Mouse (Mus musculus) intestine, embryonic 14.5 days (tissue): ENCODE results near the gene Cyp1a2. TPM values are rescaled to one million over a fixed set of nuclear protein-coding genes. Genes with fewer than 3 reads are reported as not detected.

Experiments
- ATAC-seq: fragments of 200-750 bp; cut with Nextera tagmentation; replicated peaks from 2 replicates; pipeline ENCODE4 v1.8.0; 2017; ENCODE audit warnings: low read depth, moderate number of reproducible peaks, moderate TSS enrichment, moderate library complexity; ENCODE audit not compliant: low FRiP score, low TSS enrichment
- DNase-seq: peaks from one replicate; pipeline ENCODE4 v3.0.0-alpha.2; 2018; ENCODE audit warnings: low spot score
- H3K27ac ChIP-seq: fragments of 300-500 bp; sonication (generic); 2 replicates; pipeline ENCODE4 v1.5.1; 2014; ENCODE audit warnings: low read depth, mild to moderate bottlenecking, control low read depth
- H3K27me3 ChIP-seq: fragments of 300-500 bp; sonication (generic); replicated peaks from 2 replicates; pipeline ENCODE4 v1.6.1; 2014; ENCODE audit warnings: low read length, control low read depth; ENCODE audit not compliant: control insufficient read depth, insufficient read depth
- H3K36me3 ChIP-seq: fragments of 300-500 bp; sonication (generic); 2 replicates; pipeline ENCODE4 v1.6.1; 2014; ENCODE audit warnings: low read length, control low read depth; ENCODE audit not compliant: control insufficient read depth, insufficient read depth
- H3K4me1 ChIP-seq: fragments of 300-500 bp; sonication (generic); replicated peaks from 2 replicates; pipeline ENCODE4 v1.6.1; 2014; ENCODE audit warnings: low read length, control low read depth, mixed read lengths; ENCODE audit not compliant: control insufficient read depth, insufficient read depth
- H3K4me2 ChIP-seq: fragments of 300-500 bp; sonication (generic); 2 replicates; pipeline ENCODE4 v1.6.1; 2014; ENCODE audit warnings: low read length
- H3K4me3 ChIP-seq: fragments of 300-500 bp; sonication (generic); 2 replicates; pipeline ENCODE4 v1.5.1; 2014; ENCODE audit warnings: low read depth, low read length, control low read depth, mixed read lengths
- H3K9ac ChIP-seq: fragments of 300-500 bp; sonication (generic); 2 replicates; pipeline ENCODE4 v1.6.1; 2014; ENCODE audit warnings: mild to moderate bottlenecking, low read length
- H3K9me3 ChIP-seq: fragments of 300-500 bp; sonication (generic); 2 replicates; pipeline ENCODE4 v1.6.1; 2016; ENCODE audit warnings: low read length, control low read depth; ENCODE audit not compliant: control insufficient read depth
- WGBS: fragments of 180-500 bp; shearing (Covaris S2); extraction: QIAGEN DNeasy Blood & Tissue Kit; methylation state at CpG from one replicate; pipeline ENCODE4 v1.1.7; 2014; 5-methylcytosine and 5-hydroxymethylcytosine counted together
- polyA plus RNA-seq: library from polyadenylated mRNA; unstranded; fragments of >200 nt; fragmentation: Nextera tagmentation; extraction: Ambion mirVana; gene quantifications from 2 replicates; pipeline ENCODE4 v1.2.1, GENCODE M21; 2014

Cyp1a2 gene
- polyA plus RNA-seq, 1 experiment from 2014 or later = not detected

DNA sequence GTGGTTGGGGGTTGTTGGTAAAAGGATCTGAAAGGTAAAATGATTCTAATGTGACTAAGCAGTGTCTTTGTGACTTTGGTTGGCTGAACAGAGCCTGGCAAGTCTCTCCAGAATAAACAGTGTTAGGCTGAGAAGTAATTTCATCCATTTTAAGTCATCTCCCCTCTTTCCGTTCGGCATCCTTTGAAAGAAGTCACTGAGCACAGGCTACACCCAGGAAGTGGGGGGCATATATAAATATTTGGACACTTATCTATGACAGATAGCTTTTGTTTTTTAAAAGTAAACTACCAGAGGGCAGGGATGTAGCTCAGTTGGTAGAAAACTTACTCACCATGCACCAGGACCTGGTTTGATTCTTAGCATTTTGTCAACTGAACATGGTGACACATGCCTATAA, 5.1 kb upstream of the Cyp1a2 start:
- no peak overlapping the region for H3K4me2 ChIP-seq
- ATAC-seq (no peak), DNase-seq (no peak)
- H3K4me1 ChIP-seq = no peaks in the 10 kb centered on the region
- H3K36me3 ChIP-seq = no peaks in the 10 kb centered on the region
- no peak overlapping the region for H3K27ac ChIP-seq
- H3K4me3 ChIP-seq = no peak overlapping the region
- no peak overlapping the region for H3K9ac ChIP-seq
- WGBS = 29% methylated on average over 2 of the region's 2 CpGs
- H3K27me3 ChIP-seq = no peaks in the 10 kb centered on the region
- no peaks in the 10 kb centered on the region for H3K9me3 ChIP-seq

DNA sequence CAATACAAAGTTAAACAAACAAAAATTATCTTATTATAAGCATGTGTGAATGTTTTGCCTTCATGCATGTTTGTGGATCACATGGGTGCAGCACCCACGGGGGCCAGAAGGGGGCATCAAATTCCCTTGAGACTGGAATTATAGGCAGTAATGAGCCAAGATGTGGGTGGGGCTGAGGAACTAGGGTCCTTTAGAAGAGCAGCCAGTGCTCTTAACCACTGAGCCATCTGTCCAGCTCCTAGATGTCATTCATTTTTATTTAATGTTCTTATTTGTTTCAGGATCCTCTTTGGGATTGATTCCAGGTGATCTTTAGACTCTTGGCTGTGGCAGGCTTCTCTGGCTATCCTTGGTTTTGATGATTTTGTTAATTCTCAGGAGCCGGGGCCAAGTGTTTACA, 4.7 kb upstream of the Cyp1a2 start:
- no peak overlapping the region for H3K27ac ChIP-seq
- no peak overlapping the region for H3K4me3 ChIP-seq
- H3K27me3 ChIP-seq = no peaks in the 10 kb centered on the region
- no peaks in the 10 kb centered on the region for H3K4me1 ChIP-seq
- no peak overlapping the region for H3K9ac ChIP-seq
- ATAC-seq (no peak), DNase-seq (no peak)
- no peak overlapping the region for H3K4me2 ChIP-seq
- no peaks in the 10 kb centered on the region for H3K9me3 ChIP-seq
- no peaks in the 10 kb centered on the region for H3K36me3 ChIP-seq
- 25% methylated on average over 2 of the region's 2 CpGs for WGBS

DNA sequence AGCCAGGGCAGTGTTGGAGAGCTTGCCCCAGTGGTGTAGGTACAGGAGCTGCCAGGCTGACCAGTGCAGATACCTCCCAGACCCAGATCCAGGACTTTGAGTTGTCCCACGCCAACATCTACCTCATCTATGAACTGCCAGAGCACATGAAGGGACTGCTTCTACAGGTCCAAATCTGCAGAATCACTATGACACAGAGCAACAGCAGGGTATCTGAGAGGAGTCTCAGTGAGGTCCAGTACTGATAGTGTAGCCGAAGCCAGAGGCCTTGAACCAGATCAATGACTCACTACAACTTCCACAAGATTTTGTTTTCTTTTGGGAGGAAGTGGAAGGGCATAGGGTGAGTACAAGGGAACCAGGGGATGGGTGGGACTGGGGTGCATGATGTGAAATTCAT, 4.2 kb upstream of the Cyp1a2 start, which contains the start of gene Cyp1a1:
TSS of gene Cyp1a1 (plus strand) at position 178 of the 400 bp plus-strand sequence.
- no peaks in the 10 kb centered on the region for H3K27me3 ChIP-seq
- no peak within 1 kb of the TSS for H3K27ac ChIP-seq
- no peaks in the 10 kb centered on the region for H3K36me3 ChIP-seq
- H3K9me3 ChIP-seq = no peaks in the 10 kb centered on the region
- H3K9ac ChIP-seq = no peak within 1 kb of the TSS
- DNase-seq (no peak), ATAC-seq (no peak)
- 88% methylated on average over 2 of the region's 2 CpGs for WGBS
- no peaks in the 10 kb centered on the region for H3K4me1 ChIP-seq
- H3K4me2 ChIP-seq = no peak within 1 kb of the TSS
- no peak within 1 kb of the TSS for H3K4me3 ChIP-seq

DNA sequence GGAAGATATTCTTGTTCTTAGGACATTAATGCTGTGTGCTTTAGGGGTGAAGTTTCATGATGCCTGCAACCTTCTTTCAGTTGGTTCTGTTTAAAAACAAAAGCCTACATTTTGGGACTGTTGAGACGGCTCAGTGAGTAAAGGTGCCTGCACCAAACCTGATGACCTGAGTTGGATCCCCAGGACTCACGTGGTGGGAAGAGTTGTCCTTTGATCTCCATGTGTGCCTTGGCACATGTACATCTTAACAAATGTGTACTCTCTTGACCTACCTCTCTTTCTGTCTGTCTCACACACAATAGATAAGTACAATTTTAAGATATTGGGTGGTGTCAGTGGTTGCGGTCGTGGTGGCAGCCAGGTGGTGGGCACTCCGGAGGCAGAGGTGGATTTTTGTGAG, 2.5 kb upstream of the Cyp1a2 start:
- Histone ChIP-seq H3K4me2 (no peak overlapping the region), H3K36me3 (no peaks in the 10 kb centered on the region), H3K9me3 (no peaks in the 10 kb centered on the region), H3K9ac (no peak overlapping the region), H3K27ac (no peak overlapping the region), H3K4me1 (no peaks in the 10 kb centered on the region), H3K4me3 (no peak overlapping the region), H3K27me3 (no peaks in the 10 kb centered on the region)
- DNase-seq (no peak), ATAC-seq (no peak)
- 88% methylated on average over 5 of the region's 5 CpGs for WGBS

DNA sequence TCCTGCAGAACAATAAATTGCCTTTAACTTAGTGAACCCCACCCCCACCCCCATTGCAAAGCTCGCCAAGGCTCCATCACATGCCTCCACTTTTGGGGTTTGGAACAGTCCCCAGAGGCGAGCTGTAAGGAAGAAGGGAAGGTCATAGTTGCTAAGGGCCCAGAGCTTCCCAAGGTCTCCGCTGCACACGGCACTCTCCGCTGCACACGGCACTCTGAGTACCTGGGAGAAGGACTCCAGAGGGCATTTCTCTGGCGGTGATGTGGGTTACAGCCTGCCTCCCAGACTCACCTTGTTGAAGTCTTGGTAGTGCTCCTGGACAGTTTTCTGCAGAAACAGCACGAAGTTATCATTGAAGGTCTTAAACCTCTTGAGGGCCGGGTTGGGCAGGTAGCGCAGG, 2.1 kb downstream of the Cyp1a2 start:
- ATAC-seq (no peak), DNase-seq (no peak)
- Histone ChIP-seq H3K27me3 (no peaks in the 10 kb centered on the region), H3K36me3 (no peaks in the 10 kb centered on the region), H3K4me3 (no peak overlapping the region), H3K9ac (no peak overlapping the region), H3K4me1 (no peaks in the 10 kb centered on the region), H3K27ac (no peak overlapping the region), H3K4me2 (no peak overlapping the region), H3K9me3 (no peaks in the 10 kb centered on the region)
- 80% methylated on average over 10 of the region's 10 CpGs for WGBS

DNA sequence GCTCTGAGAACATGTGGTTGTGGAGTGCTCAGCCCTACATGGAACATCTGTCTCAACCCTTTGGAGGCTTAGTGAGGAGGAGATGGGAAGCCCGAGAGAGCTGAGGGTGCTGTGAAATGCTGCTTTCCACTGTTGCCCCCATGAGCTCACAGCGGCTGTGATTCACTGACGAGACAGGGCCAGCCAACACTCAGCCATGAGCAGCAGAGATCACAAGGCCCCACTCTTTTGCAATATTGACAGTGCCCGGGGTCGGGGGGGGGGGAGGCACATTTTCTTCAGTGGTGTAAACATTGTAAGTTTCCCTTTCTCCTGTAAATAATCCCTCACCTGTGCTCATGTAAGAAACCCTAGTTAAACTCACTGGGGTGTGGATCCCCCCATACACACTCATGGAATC, 12.0 kb downstream of the Cyp1a2 start:
- H3K4me2 ChIP-seq = no peak overlapping the region
- H3K27ac ChIP-seq = no peak overlapping the region
- no peaks in the 10 kb centered on the region for H3K9me3 ChIP-seq
- ATAC-seq (no peak), DNase-seq (no peak)
- H3K4me1 ChIP-seq = no peaks in the 10 kb centered on the region
- H3K27me3 ChIP-seq = no peaks in the 10 kb centered on the region
- no peak overlapping the region for H3K9ac ChIP-seq
- WGBS = 78% methylated on average over 5 of the region's 5 CpGs
- no peaks in the 10 kb centered on the region for H3K36me3 ChIP-seq
- no peak overlapping the region for H3K4me3 ChIP-seq

DNA sequence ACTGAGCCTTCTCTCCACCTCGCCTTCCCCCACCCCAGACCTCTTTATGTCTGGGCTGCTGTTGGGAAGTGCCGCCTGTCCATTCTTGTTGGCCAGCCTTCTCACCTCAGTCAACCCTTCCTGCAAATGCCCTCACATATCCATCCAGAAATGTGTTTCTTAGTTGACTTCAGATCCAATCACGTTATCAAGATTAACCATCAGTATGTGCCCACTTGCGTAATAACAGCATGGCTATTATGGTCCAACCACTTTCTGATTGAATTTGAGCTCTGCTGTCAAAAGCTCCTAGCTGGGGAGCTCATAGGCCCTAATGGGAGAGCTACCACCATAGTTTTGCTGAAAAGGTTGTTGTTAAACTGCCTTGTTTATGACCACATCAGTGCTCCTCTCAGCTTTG, 12.5 kb downstream of the Cyp1a2 start:
- no peaks in the 10 kb centered on the region for H3K4me1 ChIP-seq
- 88% methylated on average over 4 of the region's 4 CpGs for WGBS

DNA sequence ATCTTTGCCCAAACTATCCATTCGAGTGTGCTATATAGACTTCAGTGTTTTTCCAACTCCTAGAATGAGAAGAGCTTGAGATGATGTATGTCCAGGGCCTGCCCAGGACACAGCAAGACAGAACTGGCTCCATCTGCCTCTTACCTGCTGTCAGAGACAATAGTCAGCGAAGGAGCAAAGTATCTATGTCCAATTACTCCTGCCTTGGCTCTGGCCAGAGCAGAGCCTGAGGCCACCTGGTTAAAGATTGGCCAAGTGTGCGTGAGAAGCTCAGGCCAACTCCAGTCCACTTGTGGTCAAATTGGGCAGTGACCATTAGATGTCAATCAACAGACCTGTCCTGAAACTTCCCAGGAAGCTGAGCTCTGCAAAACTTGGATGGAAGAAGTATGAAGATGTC, 13.9 kb downstream of the Cyp1a2 start:
- no peaks in the 10 kb centered on the region for H3K4me1 ChIP-seq
- WGBS = 78% methylated on average over 3 of the region's 3 CpGs
- no peaks in the 10 kb centered on the region for H3K36me3 ChIP-seq
- H3K4me2 ChIP-seq = no peak overlapping the region
- H3K9ac ChIP-seq = no peak overlapping the region
- no peak for DNase-seq
- no peak overlapping the region for H3K27ac ChIP-seq
- ATAC-seq = no peak
- H3K9me3 ChIP-seq = no peaks in the 10 kb centered on the region
- H3K27me3 ChIP-seq = no peaks in the 10 kb centered on the region
- H3K4me3 ChIP-seq = no peak overlapping the region

More for the DNA sequence above, 12.5 kb downstream of the Cyp1a2 start:
- Histone ChIP-seq H3K4me3 (no peak overlapping the region), H3K9ac (no peak overlapping the region), H3K9me3 (no peaks in the 10 kb centered on the region), H3K36me3 (no peaks in the 10 kb centered on the region), H3K27me3 (no peaks in the 10 kb centered on the region), H3K27ac (no peak overlapping the region), H3K4me2 (no peak overlapping the region)
- DNase-seq (no peak), ATAC-seq (no peak)

GRCm38 (mm10) chr9:57668277-57668676, 15.2 kb downstream of the Cyp1a2 start:
- WGBS = 36% methylated on average over 1 of the region's 1 CpGs
- Histone ChIP-seq H3K27ac (no peak overlapping the region), H3K9ac (no peak overlapping the region), H3K27me3 (no peaks in the 10 kb centered on the region), H3K9me3 (no peaks in the 10 kb centered on the region), H3K4me1 (no peaks in the 10 kb centered on the region), H3K36me3 (no peaks in the 10 kb centered on the region), H3K4me3 (no peak overlapping the region), H3K4me2 (no peak overlapping the region)
- DNase-seq (no peak), ATAC-seq (no peak)
